Mouse (Mus musculus): ENCODE measurements around the gene Arl4c. TPM values are rescaled to one million over a fixed set of nuclear protein-coding genes. Genes with fewer than 3 reads are reported as not detected.
A peak's percentile ranks its signal among the peaks of the same experiment; 100 is the strongest.

Gene Arl4c
- polyA plus RNA-seq, 1 experiment from 2014 or later = 4.4 TPM

- H3K27me3 ChIP-seq (ENCODE audit: control insufficient read depth, insufficient read depth, low read length) = no peaks in the 10 kb centered on the region
- no peaks in the 10 kb centered on the region for H3K4me1 ChIP-seq (ENCODE audit: control insufficient read depth in 2 of 2, insufficient read depth in 2 of 2, low read length in 2 of 2)
- no peak overlapping the region for H3K27ac ChIP-seq (replicated peaks in 1 of 2; ENCODE audit: control insufficient read depth in 1 of 2, insufficient read depth in 1 of 2, low read depth in 2 of 2, low read length in 2 of 2)
- no peak overlapping the region for H3K4me2 ChIP-seq (ENCODE audit: low read length)
- ATAC-seq (ENCODE audit: insufficient number of reproducible peaks, insufficient read depth, low FRiP score, low read depth) = no peak
- H3K9me3 ChIP-seq (ENCODE audit: control insufficient read depth, low read length) = no peaks in the 10 kb centered on the region
- H3K4me3 ChIP-seq (ENCODE audit: control insufficient read depth in 1 of 2, insufficient read depth in 1 of 2, low read depth in 1 of 2, low read length in 2 of 2) = no peak overlapping the region
- H3K9ac ChIP-seq (ENCODE audit: low read length) = no peak overlapping the region
- WGBS = 68% methylated on average over 13 of the region's 13 CpGs
- H3K36me3 ChIP-seq (ENCODE audit: control insufficient read depth, insufficient read depth, low read length) = no peaks in the 10 kb centered on the region
These were observed 15.7 kb upstream of the Arl4c start for GRCm38 (mm10) chr1:88717736-88718135.

- H3K27me3 ChIP-seq (ENCODE audit: control insufficient read depth, insufficient read depth, low read length) = no peaks in the 10 kb centered on the region
- H3K36me3 ChIP-seq (ENCODE audit: control insufficient read depth, insufficient read depth, low read length) = no peaks in the 10 kb centered on the region
- no peaks in the 10 kb centered on the region for H3K4me1 ChIP-seq (ENCODE audit: control insufficient read depth in 2 of 2, insufficient read depth in 2 of 2, low read length in 2 of 2)
- 77% methylated on average over 6 of the region's 6 CpGs for WGBS
- H3K9me3 ChIP-seq (ENCODE audit: control insufficient read depth, low read length) = no peaks in the 10 kb centered on the region
- H3K4me2 ChIP-seq (ENCODE audit: low read length) = no peak overlapping the region
- ATAC-seq (ENCODE audit: insufficient number of reproducible peaks, insufficient read depth, low FRiP score, low read depth) = no peak
- H3K4me3 ChIP-seq (ENCODE audit: control insufficient read depth in 1 of 2, insufficient read depth in 1 of 2, low read depth in 1 of 2, low read length in 2 of 2) = no peak overlapping the region
- no peak overlapping the region for H3K27ac ChIP-seq (replicated peaks in 1 of 2; ENCODE audit: control insufficient read depth in 1 of 2, insufficient read depth in 1 of 2, low read depth in 2 of 2, low read length in 2 of 2)
- H3K9ac ChIP-seq (ENCODE audit: low read length) = no peak overlapping the region
These were observed 10.0 kb upstream of the Arl4c start for GRCm38 (mm10) chr1:88712011-88712410.

GRCm38 (mm10) chr1:88708646-88709305 is 6.8 kb upstream of the Arl4c start:
- H3K9ac ChIP-seq (ENCODE audit: low read length) = no peak overlapping the region
- no peaks in the 10 kb centered on the region for H3K27me3 ChIP-seq (ENCODE audit: control insufficient read depth, insufficient read depth, low read length)
- WGBS = 67% methylated on average over 9 of the region's 9 CpGs

GRCm38 (mm10) chr1:88708191-88708590 is 6.2 kb upstream of the Arl4c start:
- H3K36me3 ChIP-seq (ENCODE audit: control insufficient read depth, insufficient read depth, low read length) = no peaks in the 10 kb centered on the region
- no peak overlapping the region for H3K9ac ChIP-seq (ENCODE audit: low read length)
- no peak overlapping the region for H3K27ac ChIP-seq (replicated peaks in 1 of 2; ENCODE audit: control insufficient read depth in 1 of 2, insufficient read depth in 1 of 2, low read depth in 2 of 2, low read length in 2 of 2)
- ATAC-seq (ENCODE audit: insufficient number of reproducible peaks, insufficient read depth, low FRiP score, low read depth) = no peak
- H3K27me3 ChIP-seq (ENCODE audit: control insufficient read depth, insufficient read depth, low read length) = no peaks in the 10 kb centered on the region
- no peaks in the 10 kb centered on the region for H3K9me3 ChIP-seq (ENCODE audit: control insufficient read depth, low read length)
- no peak overlapping the region for H3K4me3 ChIP-seq (ENCODE audit: control insufficient read depth in 1 of 2, insufficient read depth in 1 of 2, low read depth in 1 of 2, low read length in 2 of 2)
- 61% methylated on average over 3 of the region's 3 CpGs for WGBS
- no peaks in the 10 kb centered on the region for H3K4me1 ChIP-seq (ENCODE audit: control insufficient read depth in 2 of 2, insufficient read depth in 2 of 2, low read length in 2 of 2)
- no peak overlapping the region for H3K4me2 ChIP-seq (ENCODE audit: low read length)

More at GRCm38 (mm10) chr1:88708646-88709305, 6.8 kb upstream of the Arl4c start:
- no peak overlapping the region for H3K4me3 ChIP-seq (ENCODE audit: control insufficient read depth in 1 of 2, insufficient read depth in 1 of 2, low read depth in 1 of 2, low read length in 2 of 2)
- H3K4me2 ChIP-seq (ENCODE audit: low read length) = no peak overlapping the region
- no peaks in the 10 kb centered on the region for H3K36me3 ChIP-seq (ENCODE audit: control insufficient read depth, insufficient read depth, low read length)
- no peaks in the 10 kb centered on the region for H3K9me3 ChIP-seq (ENCODE audit: control insufficient read depth, low read length)
- no peak overlapping the region for H3K27ac ChIP-seq (replicated peaks in 1 of 2; ENCODE audit: control insufficient read depth in 1 of 2, insufficient read depth in 1 of 2, low read depth in 2 of 2, low read length in 2 of 2)
- ATAC-seq (ENCODE audit: insufficient number of reproducible peaks, insufficient read depth, low FRiP score, low read depth) = no peak
- H3K4me1 ChIP-seq (ENCODE audit: control insufficient read depth in 2 of 2, insufficient read depth in 2 of 2, low read length in 2 of 2) = no peaks in the 10 kb centered on the region

GRCm38 (mm10) chr1:88707536-88707935 is 5.5 kb upstream of the Arl4c start:
- Histone ChIP-seq H3K9ac (ENCODE audit: low read length) (no peak overlapping the region), H3K4me1 (ENCODE audit: control insufficient read depth in 2 of 2, insufficient read depth in 2 of 2, low read length in 2 of 2) (0 out of 4 replicates have a peak, but pooled peaks cover 0 to 2% of the 10 kb centered on the region in 2 experiments), H3K4me3 (ENCODE audit: control insufficient read depth in 1 of 2, insufficient read depth in 1 of 2, low read depth in 1 of 2, low read length in 2 of 2) (no peak overlapping the region), H3K36me3 (ENCODE audit: control insufficient read depth, insufficient read depth, low read length) (no peaks in the 10 kb centered on the region), H3K9me3 (ENCODE audit: control insufficient read depth, low read length) (no peaks in the 10 kb centered on the region), H3K4me2 (ENCODE audit: low read length) (no peak overlapping the region), H3K27ac (replicated peaks in 1 of 2; ENCODE audit: control insufficient read depth in 1 of 2, insufficient read depth in 1 of 2, low read depth in 2 of 2, low read length in 2 of 2) (no peak overlapping the region), H3K27me3 (ENCODE audit: control insufficient read depth, insufficient read depth, low read length) (no peaks in the 10 kb centered on the region)
- ATAC-seq (ENCODE audit: insufficient number of reproducible peaks, insufficient read depth, low FRiP score, low read depth) = no peak
- 55% methylated on average over 6 of the region's 6 CpGs for WGBS

GRCm38 (mm10) chr1:88705799-88706198 is 3.8 kb upstream of the Arl4c start:
- Histone ChIP-seq H3K4me2 (ENCODE audit: low read length) (peak overlapping the region; percentile 31), H3K4me1 (ENCODE audit: control insufficient read depth in 2 of 2, insufficient read depth in 2 of 2, low read length in 2 of 2) (peaks cover 2 to 5% of the 10 kb centered on the region in 2 experiments; a peak in 2 of 4 replicates), H3K36me3 (ENCODE audit: control insufficient read depth, insufficient read depth, low read length) (no peaks in the 10 kb centered on the region), H3K27me3 (ENCODE audit: control insufficient read depth, insufficient read depth, low read length) (no peaks in the 10 kb centered on the region), H3K9ac (ENCODE audit: low read length) (no peak overlapping the region), H3K9me3 (ENCODE audit: control insufficient read depth, low read length) (no peaks in the 10 kb centered on the region), H3K4me3 (ENCODE audit: control insufficient read depth in 1 of 2, insufficient read depth in 1 of 2, low read depth in 1 of 2, low read length in 2 of 2) (no peak overlapping the region), H3K27ac (replicated peaks in 1 of 2; ENCODE audit: control insufficient read depth in 1 of 2, insufficient read depth in 1 of 2, low read depth in 2 of 2, low read length in 2 of 2) (no peak overlapping the region)
- WGBS = under 1% methylated on average over 15 of the region's 15 CpGs
- ATAC-seq (ENCODE audit: insufficient number of reproducible peaks, insufficient read depth, low FRiP score, low read depth) = no peak

- Histone ChIP-seq H3K4me2 (ENCODE audit: low read length) (no peak overlapping the region), H3K36me3 (ENCODE audit: control insufficient read depth, insufficient read depth, low read length) (no peaks in the 10 kb centered on the region), H3K9ac (ENCODE audit: low read length) (no peak overlapping the region), H3K27me3 (ENCODE audit: control insufficient read depth, insufficient read depth, low read length) (no peaks in the 10 kb centered on the region), H3K9me3 (ENCODE audit: control insufficient read depth, low read length) (no peaks in the 10 kb centered on the region), H3K4me3 (ENCODE audit: control insufficient read depth in 1 of 2, insufficient read depth in 1 of 2, low read depth in 1 of 2, low read length in 2 of 2) (no peak overlapping the region), H3K4me1 (ENCODE audit: control insufficient read depth in 2 of 2, insufficient read depth in 2 of 2, low read length in 2 of 2) (peaks cover 5 to 13% of the 10 kb centered on the region in 2 experiments; a peak in 2 of 4 replicates), H3K27ac (replicated peaks in 1 of 2; ENCODE audit: control insufficient read depth in 1 of 2, insufficient read depth in 1 of 2, low read depth in 2 of 2, low read length in 2 of 2) (no peak overlapping the region)
- ATAC-seq (ENCODE audit: insufficient number of reproducible peaks, insufficient read depth, low FRiP score, low read depth) = no peak
- WGBS = 57% methylated on average over 6 of the region's 6 CpGs
These were observed 3.0 kb upstream of the Arl4c start for GRCm38 (mm10) chr1:88705050-88705449.
